Mouse (Mus musculus): ENCODE measurements at regions not wholly inside any gene's neighbourhood (a gene's known extent, or its start where the extent isn't known, plus 50 kb on each side); places are given as distances from the start of the nearest gene placed in this dataset.

GRCm38 (mm10) chr1:19918762-19919161, 699.1 kb downstream of the Pkhd1 start:
- ATAC-seq (replicated peaks in 1 of 2; ENCODE audit: insufficient read depth in 1 of 2, low FRiP score in 2 of 2, low TSS enrichment in 1 of 2, low read depth in 1 of 2, poor library complexity in 2 of 2, severe bottlenecking in 2 of 2), result no peak

- no peak for ATAC-seq (replicated peaks in 1 of 2; ENCODE audit: insufficient read depth in 1 of 2, low FRiP score in 2 of 2, low TSS enrichment in 1 of 2, low read depth in 1 of 2, poor library complexity in 2 of 2, severe bottlenecking in 2 of 2)
Measured at GRCm38 (mm10) chr1:19927192-19927591, 690.7 kb downstream of the Pkhd1 start.

- 0 out of 4 replicates have a peak, but pooled peaks of 1 of the 2 experiments have one; percentile 17 for ATAC-seq (replicated peaks in 1 of 2; ENCODE audit: insufficient read depth in 1 of 2, low FRiP score in 2 of 2, low TSS enrichment in 1 of 2, low read depth in 1 of 2, poor library complexity in 2 of 2, severe bottlenecking in 2 of 2)
Measured at GRCm38 (mm10) chr1:19927736-19928327, 690.0 kb downstream of the Pkhd1 start.

- ATAC-seq (replicated peaks in 1 of 2; ENCODE audit: insufficient read depth in 1 of 2, low FRiP score in 2 of 2, low TSS enrichment in 1 of 2, low read depth in 1 of 2, poor library complexity in 2 of 2, severe bottlenecking in 2 of 2), result no peak
Measured at GRCm38 (mm10) chr1:19951050-19951679, 666.7 kb downstream of the Pkhd1 start.

DNA sequence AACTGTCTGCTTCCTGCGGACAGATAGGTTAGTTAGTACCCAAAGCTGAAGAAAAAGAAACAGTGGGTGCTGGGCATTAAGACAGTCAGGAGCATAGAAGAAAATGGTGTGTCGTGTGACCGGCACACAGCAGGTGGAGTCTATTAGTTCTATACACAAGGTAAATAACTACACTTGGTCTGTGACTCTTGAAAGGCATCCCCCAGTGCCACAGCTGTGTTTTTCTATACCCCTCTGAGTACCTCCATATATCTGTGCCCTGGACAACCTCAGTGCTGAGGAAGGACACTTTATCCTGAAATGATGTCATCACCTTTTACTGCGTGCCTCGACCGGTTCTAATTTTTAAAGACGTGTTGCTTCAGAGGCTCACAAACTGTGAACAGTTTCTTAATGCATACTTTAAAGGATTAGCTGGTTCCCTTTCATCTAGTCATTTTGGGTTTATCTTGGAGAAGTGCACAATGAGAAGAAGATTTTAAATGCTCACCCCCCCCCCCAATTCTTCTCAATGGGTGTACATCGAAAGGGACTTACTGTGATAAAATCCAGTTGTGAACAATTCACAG, 666.1 kb downstream of the Pkhd1 start:
- ATAC-seq (replicated peaks in 1 of 2; ENCODE audit: insufficient read depth in 1 of 2, low FRiP score in 2 of 2, low TSS enrichment in 1 of 2, low read depth in 1 of 2, poor library complexity in 2 of 2, severe bottlenecking in 2 of 2), result no peak

- no peak for ATAC-seq (replicated peaks in 1 of 2; ENCODE audit: insufficient read depth in 1 of 2, low FRiP score in 2 of 2, low TSS enrichment in 1 of 2, low read depth in 1 of 2, poor library complexity in 2 of 2, severe bottlenecking in 2 of 2)
Measured at GRCm38 (mm10) chr1:19973364-19973763, 644.5 kb downstream of the Pkhd1 start.

DNA sequence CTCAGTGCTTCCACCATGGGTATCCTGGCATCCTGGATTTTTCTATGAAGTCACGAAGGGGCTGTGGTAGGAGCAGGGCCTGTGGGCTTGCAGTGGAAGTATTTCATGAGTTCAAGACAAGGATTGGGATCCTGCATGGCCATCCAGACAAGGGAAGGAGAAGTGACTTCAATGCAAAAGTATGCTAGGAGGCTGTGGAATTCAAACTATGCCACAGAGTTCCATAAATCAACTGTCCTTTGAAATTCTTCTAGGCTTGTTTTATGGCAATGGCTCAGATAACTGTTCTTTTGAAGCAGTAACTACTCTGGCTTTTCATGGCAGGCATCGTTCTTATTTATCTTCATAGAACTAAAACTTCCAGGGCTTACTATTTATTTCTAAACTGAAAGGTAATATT, 643.9 kb downstream of the Pkhd1 start:
- ATAC-seq (replicated peaks in 1 of 2; ENCODE audit: insufficient read depth in 1 of 2, low FRiP score in 2 of 2, low TSS enrichment in 1 of 2, low read depth in 1 of 2, poor library complexity in 2 of 2, severe bottlenecking in 2 of 2), result no peak

DNA sequence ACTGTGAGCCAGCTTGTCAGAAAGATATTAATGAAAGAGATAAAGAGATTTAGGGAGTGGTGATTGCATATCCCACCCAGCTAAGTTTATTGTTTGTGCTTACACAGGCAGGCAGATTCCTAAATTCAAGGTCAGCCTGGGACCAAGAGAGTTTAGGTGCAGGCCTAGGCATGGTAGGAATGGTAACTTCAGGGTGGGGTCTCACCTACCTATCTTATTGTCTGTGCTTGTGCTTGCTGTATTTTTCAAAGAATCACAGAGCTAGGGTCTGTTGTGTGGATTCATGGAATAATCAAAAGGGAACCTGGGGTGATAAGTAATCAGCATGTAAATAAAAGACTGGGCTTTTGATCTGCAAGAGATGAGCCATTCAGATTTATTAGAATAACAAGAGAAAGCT, 642.4 kb downstream of the Pkhd1 start:
- no peak for ATAC-seq (replicated peaks in 1 of 2; ENCODE audit: insufficient read depth in 1 of 2, low FRiP score in 2 of 2, low TSS enrichment in 1 of 2, low read depth in 1 of 2, poor library complexity in 2 of 2, severe bottlenecking in 2 of 2)

- ATAC-seq (replicated peaks in 1 of 2; ENCODE audit: insufficient read depth in 1 of 2, low FRiP score in 2 of 2, low TSS enrichment in 1 of 2, low read depth in 1 of 2, poor library complexity in 2 of 2, severe bottlenecking in 2 of 2), result no peak
Measured at GRCm38 (mm10) chr1:19981189-19981588, 636.7 kb downstream of the Pkhd1 start.

GRCm38 (mm10) chr1:19982791-19983190, 635.1 kb downstream of the Pkhd1 start:
- no peak for ATAC-seq (replicated peaks in 1 of 2; ENCODE audit: insufficient read depth in 1 of 2, low FRiP score in 2 of 2, low TSS enrichment in 1 of 2, low read depth in 1 of 2, poor library complexity in 2 of 2, severe bottlenecking in 2 of 2)

DNA sequence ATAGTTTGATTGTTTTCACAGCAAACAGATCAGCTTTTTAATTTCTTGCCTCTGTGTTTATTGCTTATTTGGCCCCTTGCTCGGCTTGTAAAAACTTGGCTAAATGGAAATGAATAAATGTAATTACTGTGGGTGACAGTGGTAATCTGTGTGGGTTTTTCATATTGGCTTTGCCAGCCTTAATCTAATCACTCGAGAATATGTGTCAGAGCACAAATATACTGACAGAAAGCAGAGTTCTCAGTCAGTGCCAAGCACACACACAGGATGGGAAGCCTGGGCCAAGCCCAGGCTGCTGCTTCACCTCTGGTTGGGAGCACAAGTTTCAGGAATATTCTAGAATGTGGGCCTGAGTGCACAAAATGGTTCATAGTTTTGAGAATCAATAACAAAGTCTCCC, 634.4 kb downstream of the Pkhd1 start:
- ATAC-seq (replicated peaks in 1 of 2; ENCODE audit: insufficient read depth in 1 of 2, low FRiP score in 2 of 2, low TSS enrichment in 1 of 2, low read depth in 1 of 2, poor library complexity in 2 of 2, severe bottlenecking in 2 of 2), result no peak

- no peak for ATAC-seq (replicated peaks in 1 of 2; ENCODE audit: insufficient read depth in 1 of 2, low FRiP score in 2 of 2, low TSS enrichment in 1 of 2, low read depth in 1 of 2, poor library complexity in 2 of 2, severe bottlenecking in 2 of 2)
Measured at GRCm38 (mm10) chr1:19989921-19990320, 627.9 kb downstream of the Pkhd1 start.
